Mouse (Mus musculus): ENCODE data around the gene Capn7. TPM values are rescaled to one million over a fixed set of nuclear protein-coding genes. Genes with fewer than 3 reads are reported as not detected.

Capn7 gene
- polyA plus RNA-seq, 1 experiment from 2014 or later, result 43.8 TPM

DNA sequence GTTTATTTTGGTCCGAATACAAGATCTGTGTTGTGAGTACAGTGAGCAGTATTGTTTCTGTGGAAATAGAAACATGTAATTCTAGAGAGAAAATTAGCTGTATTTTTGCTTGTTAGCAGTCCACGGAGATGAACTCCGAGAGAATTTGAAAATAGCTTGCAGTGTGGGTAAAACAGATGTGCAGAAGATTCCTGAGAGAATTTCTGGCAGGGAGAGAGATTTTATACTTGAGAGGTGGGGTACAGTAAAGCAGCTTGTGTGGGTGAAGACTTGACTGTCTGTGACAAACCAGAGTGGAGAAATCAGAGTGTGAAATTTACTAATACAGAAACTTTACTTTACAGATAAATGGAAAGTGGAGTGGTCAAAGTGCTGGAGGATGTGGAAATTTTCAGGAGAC lies 32.9 kb downstream of the Capn7 start:
- Histone ChIP-seq H3K27me3 (replicated peaks; ENCODE audit: control insufficient read depth, insufficient read depth, low read length) (no peaks in the 10 kb centered on the region), H3K9me3 (ENCODE audit: control insufficient read depth, low read length) (no peaks in the 10 kb centered on the region), H3K4me1 (ENCODE audit: control insufficient read depth, insufficient read depth, low read length) (no peaks in the 10 kb centered on the region), H3K27ac (replicated peaks; ENCODE audit: low read depth, low read length) (no peak overlapping the region), H3K9ac (ENCODE audit: low read depth, low read length) (no peak overlapping the region), H3K4me3 (ENCODE audit: low read depth, low read length) (no peak overlapping the region), H3K36me3 (ENCODE audit: control insufficient read depth, insufficient read depth, low read length) (peaks cover 84% of the 10 kb centered on the region), H3K4me2 (ENCODE audit: low read depth, low read length) (no peak overlapping the region)
- ATAC-seq (ENCODE audit: low read depth) (no peak), DNase-seq (ENCODE audit: low spot score) (no peak)
- WGBS, result 74% methylated on average over 3 of the region's 3 CpGs

- 85% methylated on average over 6 of the region's 6 CpGs for WGBS
- Histone ChIP-seq H3K4me1 (ENCODE audit: control insufficient read depth, insufficient read depth, low read length) (no peaks in the 10 kb centered on the region), H3K27me3 (replicated peaks; ENCODE audit: control insufficient read depth, insufficient read depth, low read length) (no peaks in the 10 kb centered on the region), H3K9ac (ENCODE audit: low read depth, low read length) (no peak overlapping the region), H3K36me3 (ENCODE audit: control insufficient read depth, insufficient read depth, low read length) (peaks cover 94% of the 10 kb centered on the region), H3K27ac (replicated peaks; ENCODE audit: low read depth, low read length) (no peak overlapping the region), H3K4me3 (ENCODE audit: low read depth, low read length) (no peak overlapping the region), H3K4me2 (ENCODE audit: low read depth, low read length) (no peak overlapping the region), H3K9me3 (ENCODE audit: control insufficient read depth, low read length) (no peaks in the 10 kb centered on the region)
- no peak for DNase-seq (ENCODE audit: low spot score)
- ATAC-seq (ENCODE audit: low read depth), result no peak
These were observed 38.0 kb downstream of the Capn7 start for GRCm38 (mm10) chr14:31374390-31374789.

DNA sequence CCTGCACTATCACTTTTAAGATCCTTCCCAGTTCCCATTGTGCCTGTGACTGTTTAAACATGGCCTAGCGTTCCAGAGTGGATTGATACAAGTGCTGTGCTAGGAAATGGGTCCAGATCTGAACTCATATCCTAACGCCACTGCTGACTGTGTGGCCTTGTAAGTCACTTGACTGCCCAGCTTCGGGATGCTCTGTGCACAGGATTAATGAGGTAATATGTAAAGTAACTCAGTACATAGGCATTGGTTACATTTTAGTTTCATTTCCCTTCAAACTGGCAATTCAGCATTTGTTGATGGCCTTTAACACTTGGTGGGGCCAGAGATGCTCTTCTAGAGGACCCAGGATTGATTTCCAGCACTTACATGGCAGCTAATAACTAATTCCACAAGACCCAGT lies 39.9 kb downstream of the Capn7 start:
- DNase-seq (ENCODE audit: low spot score) (no peak), ATAC-seq (ENCODE audit: low read depth) (no peak)
- no peak overlapping the region for H3K9ac ChIP-seq (ENCODE audit: low read depth, low read length)
- H3K36me3 ChIP-seq (ENCODE audit: control insufficient read depth, insufficient read depth, low read length), result peaks cover 75% of the 10 kb centered on the region
- H3K4me3 ChIP-seq (ENCODE audit: low read depth, low read length), result no peak overlapping the region
- H3K4me2 ChIP-seq (ENCODE audit: low read depth, low read length), result no peak overlapping the region
- no peaks in the 10 kb centered on the region for H3K9me3 ChIP-seq (ENCODE audit: control insufficient read depth, low read length)
- H3K4me1 ChIP-seq (ENCODE audit: control insufficient read depth, insufficient read depth, low read length), result no peaks in the 10 kb centered on the region
- H3K27ac ChIP-seq (replicated peaks; ENCODE audit: low read depth, low read length), result no peak overlapping the region
- H3K27me3 ChIP-seq (replicated peaks; ENCODE audit: control insufficient read depth, insufficient read depth, low read length), result no peaks in the 10 kb centered on the region
- 90% methylated on average over 3 of the region's 3 CpGs for WGBS

GRCm38 (mm10) chr14:31382276-31382675 lies 45.8 kb downstream of the Capn7 start:
- 86% methylated on average over 8 of the region's 8 CpGs for WGBS

DNA sequence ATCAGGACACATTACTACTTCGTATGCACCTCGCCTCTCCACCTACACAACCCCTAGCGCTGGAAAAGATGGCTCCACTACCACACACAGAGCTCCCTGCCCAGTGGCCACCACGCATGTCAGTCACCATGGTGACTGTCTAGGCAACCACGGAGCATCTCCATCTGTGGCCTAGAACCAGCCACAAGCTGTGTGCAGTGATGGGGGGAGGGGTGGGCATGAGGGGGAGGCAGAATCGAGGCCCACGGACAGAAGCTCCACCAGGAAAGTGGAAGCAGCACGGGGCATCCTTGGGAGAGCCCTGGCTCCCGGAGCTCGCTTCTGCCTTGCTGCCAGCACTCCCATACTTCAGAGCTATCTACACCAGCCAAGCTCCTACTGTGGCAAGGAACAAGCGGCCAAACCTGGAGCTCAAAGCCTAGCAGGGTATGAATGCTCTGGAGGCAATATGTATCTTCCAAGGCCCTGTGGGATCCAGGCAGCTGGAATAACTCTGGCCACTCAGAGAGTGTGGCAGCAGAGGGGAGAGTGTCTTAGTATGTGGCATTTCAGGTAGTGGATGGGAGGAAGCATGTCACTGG lies 47.1 kb downstream of the Capn7 start:
- Histone ChIP-seq H3K27ac (replicated peaks; ENCODE audit: low read depth, low read length) (no peak overlapping the region), H3K36me3 (ENCODE audit: control insufficient read depth, insufficient read depth, low read length) (0 out of 2 replicates have a peak, but pooled peaks cover 17% of the 10 kb centered on the region), H3K27me3 (replicated peaks; ENCODE audit: control insufficient read depth, insufficient read depth, low read length) (no peaks in the 10 kb centered on the region), H3K9me3 (ENCODE audit: control insufficient read depth, low read length) (no peaks in the 10 kb centered on the region), H3K4me3 (ENCODE audit: low read depth, low read length) (no peak overlapping the region), H3K4me1 (ENCODE audit: control insufficient read depth, insufficient read depth, low read length) (peaks cover 11% of the 10 kb centered on the region), H3K4me2 (ENCODE audit: low read depth, low read length) (no peak overlapping the region), H3K9ac (ENCODE audit: low read depth, low read length) (no peak overlapping the region)
- WGBS, result 87% methylated on average over 11 of the region's 11 CpGs
- DNase-seq (ENCODE audit: low spot score), result no peak
- ATAC-seq (ENCODE audit: low read depth), result no peak

More at GRCm38 (mm10) chr14:31382276-31382675, 45.8 kb downstream of the Capn7 start:
- Histone ChIP-seq H3K4me2 (ENCODE audit: low read depth, low read length) (no peak overlapping the region), H3K9ac (ENCODE audit: low read depth, low read length) (no peak overlapping the region), H3K36me3 (ENCODE audit: control insufficient read depth, insufficient read depth, low read length) (peaks cover 28% of the 10 kb centered on the region; the same call in 1 of the 2 replicates), H3K27me3 (replicated peaks; ENCODE audit: control insufficient read depth, insufficient read depth, low read length) (no peaks in the 10 kb centered on the region), H3K27ac (replicated peaks; ENCODE audit: low read depth, low read length) (no peak overlapping the region), H3K4me3 (ENCODE audit: low read depth, low read length) (no peak overlapping the region), H3K9me3 (ENCODE audit: control insufficient read depth, low read length) (no peaks in the 10 kb centered on the region), H3K4me1 (ENCODE audit: control insufficient read depth, insufficient read depth, low read length) (0 out of 2 replicates have a peak, but pooled peaks cover 2% of the 10 kb centered on the region)
- no peak for ATAC-seq (ENCODE audit: low read depth)
- DNase-seq (ENCODE audit: low spot score), result no peak

GRCm38 (mm10) chr14:31384366-31385323 lies 48.2 kb downstream of the Capn7 start:
- no peaks in the 10 kb centered on the region for H3K27me3 ChIP-seq (replicated peaks; ENCODE audit: control insufficient read depth, insufficient read depth, low read length)
- 63% methylated on average over 13 of the region's 13 CpGs for WGBS
- H3K4me3 ChIP-seq (ENCODE audit: low read depth, low read length), result no peak overlapping the region
- ATAC-seq (ENCODE audit: low read depth) (no peak), DNase-seq (ENCODE audit: low spot score) (peak; percentile 38)
- H3K4me2 ChIP-seq (ENCODE audit: low read depth, low read length), result no peak overlapping the region
- H3K27ac ChIP-seq (replicated peaks; ENCODE audit: low read depth, low read length), result no peak overlapping the region; the same call in 1 of the 2 replicates
- peaks cover 12% of the 10 kb centered on the region for H3K4me1 ChIP-seq (ENCODE audit: control insufficient read depth, insufficient read depth, low read length)
- 0 out of 2 replicates have a peak, but pooled peaks cover 9% of the 10 kb centered on the region for H3K36me3 ChIP-seq (ENCODE audit: control insufficient read depth, insufficient read depth, low read length)
- H3K9ac ChIP-seq (ENCODE audit: low read depth, low read length), result no peak overlapping the region
- no peaks in the 10 kb centered on the region for H3K9me3 ChIP-seq (ENCODE audit: control insufficient read depth, low read length)

DNA sequence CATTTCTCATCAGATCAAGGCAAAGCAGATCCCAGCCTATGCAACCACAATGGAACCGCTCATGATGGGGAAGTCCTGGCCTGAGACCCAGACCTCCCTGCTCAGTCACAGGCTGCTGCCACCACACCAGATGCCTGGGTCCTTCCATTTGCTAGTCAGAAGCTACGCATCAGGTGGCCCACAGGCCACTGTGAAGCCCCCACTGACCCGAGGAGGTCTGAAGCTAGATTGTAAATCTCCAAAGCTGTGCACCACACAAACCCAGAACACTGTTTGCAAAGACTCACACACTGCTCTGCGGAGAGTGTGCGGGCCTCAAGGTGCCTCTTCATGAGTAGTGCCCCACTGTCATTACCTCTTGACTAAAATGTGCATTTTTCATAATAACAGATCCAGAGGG lies 49.0 kb downstream of the Capn7 start:
- Histone ChIP-seq H3K27ac (replicated peaks; ENCODE audit: low read depth, low read length) (no peak overlapping the region; the same call in 1 of the 2 replicates), H3K9ac (ENCODE audit: low read depth, low read length) (no peak overlapping the region), H3K4me1 (ENCODE audit: control insufficient read depth, insufficient read depth, low read length) (peaks cover 15% of the 10 kb centered on the region), H3K4me2 (ENCODE audit: low read depth, low read length) (no peak overlapping the region), H3K36me3 (ENCODE audit: control insufficient read depth, insufficient read depth, low read length) (0 out of 2 replicates have a peak, but pooled peaks cover 9% of the 10 kb centered on the region), H3K4me3 (ENCODE audit: low read depth, low read length) (no peak overlapping the region), H3K27me3 (replicated peaks; ENCODE audit: control insufficient read depth, insufficient read depth, low read length) (no peaks in the 10 kb centered on the region), H3K9me3 (ENCODE audit: control insufficient read depth, low read length) (no peaks in the 10 kb centered on the region)
- 90% methylated on average over 5 of the region's 5 CpGs for WGBS
- no peak for ATAC-seq (ENCODE audit: low read depth)
- no peak for DNase-seq (ENCODE audit: low spot score)

- peak overlapping the region; percentile 44; the same call in 1 of the 2 replicates for H3K27ac ChIP-seq (replicated peaks; ENCODE audit: low read depth, low read length)
- no peaks in the 10 kb centered on the region for H3K27me3 ChIP-seq (replicated peaks; ENCODE audit: control insufficient read depth, insufficient read depth, low read length)
- 0 out of 2 replicates have a peak, but pooled peaks cover 9% of the 10 kb centered on the region for H3K36me3 ChIP-seq (ENCODE audit: control insufficient read depth, insufficient read depth, low read length)
- H3K9ac ChIP-seq (ENCODE audit: low read depth, low read length), result no peak overlapping the region
- H3K4me3 ChIP-seq (ENCODE audit: low read depth, low read length), result no peak overlapping the region
- DNase-seq (ENCODE audit: low spot score), result peak; percentile 88
- H3K4me1 ChIP-seq (ENCODE audit: control insufficient read depth, insufficient read depth, low read length), result peaks cover 15% of the 10 kb centered on the region
- ATAC-seq (ENCODE audit: low read depth), result peak; percentile 71
- H3K9me3 ChIP-seq (ENCODE audit: control insufficient read depth, low read length), result no peaks in the 10 kb centered on the region
- 43% methylated on average over 13 of the region's 13 CpGs for WGBS
- no peak overlapping the region for H3K4me2 ChIP-seq (ENCODE audit: low read depth, low read length)
These were observed 49.7 kb downstream of the Capn7 start for GRCm38 (mm10) chr14:31385977-31386697.
